Mouse (Mus musculus) liver, embryonic 14.5 days (tissue): ENCODE results near the gene Aldh1l1.

Experiments used
- CTCF ChIP-seq: IDR thresholded peaks from 2 replicates; pipeline ENCODE4 v1.5.1; 2016; ENCODE audit warnings: antibody characterized with exemption, low read depth, control low read depth
- EP300 ChIP-seq: IDR thresholded peaks from 2 replicates; pipeline ENCODE4 v1.6.1; 2016; ENCODE audit warnings: antibody characterized with exemption, low read depth

- no peak for TF ChIP-seq CTCF
- TF ChIP-seq EP300, result no peak
Observed at GRCm38 (mm10) chr6:90613277-90613676, 127.0 kb downstream of the Aldh1l1 start.
